Mouse (Mus musculus): Measurements from ENCODE around the gene Myrfl. TPM values are rescaled to one million over a fixed set of nuclear protein-coding genes. Genes with fewer than 3 reads are reported as not detected.
A peak's percentile ranks its signal among the peaks of the same experiment; 100 is the strongest.

Gene Myrfl
- total RNA-seq (2015; ENCODE audit: low replicate concordance) (not detected in 2 replicates), total RNA-seq (2017; ENCODE audit: low replicate concordance) (not detected in 2 replicates)

DNA sequence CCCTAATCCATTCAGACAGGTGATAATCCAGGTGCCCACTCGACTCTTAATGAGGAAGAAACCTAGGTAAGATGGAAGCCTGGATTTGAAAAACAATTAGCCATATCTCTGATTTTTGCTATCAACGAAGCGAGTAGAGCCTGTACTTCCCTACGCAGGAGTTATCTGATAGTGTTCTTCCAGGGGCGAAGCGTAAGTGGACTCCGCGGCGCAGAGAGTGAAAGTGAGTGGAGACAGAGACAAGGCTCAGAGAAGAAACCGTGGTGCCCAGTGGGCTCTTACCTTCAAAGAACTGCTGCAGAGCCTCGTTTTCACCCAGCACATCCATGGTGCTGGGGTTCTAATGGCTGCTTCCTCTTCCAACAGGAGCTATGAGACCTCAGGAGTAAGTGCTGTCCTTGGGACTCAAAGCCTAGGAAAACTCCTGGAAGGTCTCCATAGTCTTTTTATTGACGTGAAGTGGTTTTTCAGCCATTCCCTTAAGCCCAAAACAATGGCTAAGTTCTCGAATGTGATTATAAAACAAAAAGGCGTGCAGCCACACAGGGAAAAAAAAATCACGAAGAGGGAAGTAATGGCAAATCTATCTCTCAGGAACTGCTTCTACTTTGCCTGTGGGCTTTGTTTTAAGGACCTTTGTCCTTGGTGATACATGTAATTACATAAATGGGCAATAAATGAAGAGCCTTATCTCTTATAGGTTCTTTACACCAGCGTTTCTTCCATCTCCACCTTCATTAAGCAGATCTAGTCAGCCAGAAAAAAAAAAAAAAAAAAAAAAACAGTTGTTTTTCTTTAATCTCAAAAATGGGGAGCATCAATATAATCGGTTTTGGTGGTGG lies at the start of gene Myrfl:
TSS of gene Myrfl (minus strand) at position 584 of the 842 bp plus-strand sequence.
- no peak for ATAC-seq (replicated peaks; ENCODE audit: low FRiP score, poor library complexity, severe bottlenecking)

- ATAC-seq (replicated peaks; ENCODE audit: low FRiP score, poor library complexity, severe bottlenecking): no peak
These were observed 48.2 kb upstream of the Myrfl start for GRCm38 (mm10) chr10:116944940-116945339.

DNA sequence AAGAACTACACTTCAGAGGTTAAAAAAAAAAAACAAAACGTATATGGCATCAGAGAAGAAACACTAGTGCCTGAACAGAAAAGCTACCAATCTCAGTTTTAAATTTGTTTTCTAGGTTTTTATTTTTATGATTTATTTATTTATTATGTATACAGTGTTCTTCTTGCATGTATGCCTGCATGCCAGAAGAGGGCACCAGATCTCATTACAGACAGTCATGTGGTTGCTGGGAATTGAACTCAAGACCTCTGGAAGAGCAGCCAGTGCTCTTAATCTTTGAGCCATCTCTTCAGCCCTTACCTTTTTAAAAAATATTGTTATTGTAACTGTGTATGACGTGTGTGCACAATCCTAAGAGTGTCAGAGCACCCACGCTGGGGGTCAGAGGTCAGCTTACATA lies 47.4 kb upstream of the Myrfl start:
- no peak for ATAC-seq (replicated peaks; ENCODE audit: low FRiP score, poor library complexity, severe bottlenecking)

- peak; percentile 46 for ATAC-seq (replicated peaks; ENCODE audit: low FRiP score, poor library complexity, severe bottlenecking)
These were observed 46.3 kb upstream of the Myrfl start for GRCm38 (mm10) chr10:116943025-116943424.

GRCm38 (mm10) chr10:116935028-116935427 lies 38.3 kb upstream of the Myrfl start:
- no peak for ATAC-seq (replicated peaks; ENCODE audit: low FRiP score, poor library complexity, severe bottlenecking)

GRCm38 (mm10) chr10:116933794-116934193 lies 37.1 kb upstream of the Myrfl start:
- ATAC-seq (replicated peaks; ENCODE audit: low FRiP score, poor library complexity, severe bottlenecking): no peak

- no peak for ATAC-seq (replicated peaks; ENCODE audit: low FRiP score, poor library complexity, severe bottlenecking)
These were observed 35.7 kb upstream of the Myrfl start for GRCm38 (mm10) chr10:116932418-116932817.

- no peak for ATAC-seq (replicated peaks; ENCODE audit: low FRiP score, poor library complexity, severe bottlenecking)
These were observed 34.9 kb upstream of the Myrfl start for GRCm38 (mm10) chr10:116931497-116932179.

DNA sequence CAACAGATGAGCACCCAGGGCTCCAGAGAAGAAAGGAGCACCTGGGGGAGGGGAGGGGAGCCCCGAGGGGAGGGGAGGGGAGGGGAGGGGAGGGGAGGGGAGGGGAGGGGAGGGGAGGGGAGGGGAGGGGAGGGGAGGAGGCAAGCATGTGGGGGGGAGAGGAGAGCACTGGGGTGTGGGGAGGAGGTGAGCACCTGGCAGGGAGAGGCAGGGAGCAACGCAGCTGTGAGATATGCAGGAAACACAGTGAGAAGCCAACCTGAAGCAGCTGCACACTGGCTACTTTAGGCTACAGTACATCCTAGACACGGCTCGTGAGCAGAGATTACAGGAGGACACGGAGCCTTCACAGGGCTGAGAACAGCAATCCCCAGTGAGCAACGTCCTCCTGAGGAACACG lies 34.2 kb upstream of the Myrfl start:
- ATAC-seq (replicated peaks; ENCODE audit: low FRiP score, poor library complexity, severe bottlenecking): no peak

GRCm38 (mm10) chr10:116930506-116930905 lies 33.8 kb upstream of the Myrfl start:
- ATAC-seq (replicated peaks; ENCODE audit: low FRiP score, poor library complexity, severe bottlenecking): no peak

DNA sequence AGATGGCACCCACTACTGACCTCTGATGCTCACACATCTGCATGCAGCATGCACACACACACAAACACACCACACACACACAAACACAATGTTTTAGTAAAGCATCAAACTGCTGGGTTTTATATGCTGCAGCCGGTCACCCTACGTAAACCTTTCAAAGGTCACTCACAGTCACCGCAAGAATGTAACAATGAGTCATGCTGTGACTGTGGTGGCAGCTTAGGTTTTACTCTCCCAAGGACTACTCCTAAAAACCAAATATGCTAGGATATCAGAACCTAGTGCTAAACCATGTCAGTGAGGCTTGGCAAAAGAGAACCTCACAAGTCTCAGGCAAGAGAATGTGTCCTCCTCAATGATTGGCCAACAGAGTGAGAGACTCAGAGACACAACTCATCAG lies 32.1 kb upstream of the Myrfl start:
- ATAC-seq (replicated peaks; ENCODE audit: low FRiP score, poor library complexity, severe bottlenecking): no peak

DNA sequence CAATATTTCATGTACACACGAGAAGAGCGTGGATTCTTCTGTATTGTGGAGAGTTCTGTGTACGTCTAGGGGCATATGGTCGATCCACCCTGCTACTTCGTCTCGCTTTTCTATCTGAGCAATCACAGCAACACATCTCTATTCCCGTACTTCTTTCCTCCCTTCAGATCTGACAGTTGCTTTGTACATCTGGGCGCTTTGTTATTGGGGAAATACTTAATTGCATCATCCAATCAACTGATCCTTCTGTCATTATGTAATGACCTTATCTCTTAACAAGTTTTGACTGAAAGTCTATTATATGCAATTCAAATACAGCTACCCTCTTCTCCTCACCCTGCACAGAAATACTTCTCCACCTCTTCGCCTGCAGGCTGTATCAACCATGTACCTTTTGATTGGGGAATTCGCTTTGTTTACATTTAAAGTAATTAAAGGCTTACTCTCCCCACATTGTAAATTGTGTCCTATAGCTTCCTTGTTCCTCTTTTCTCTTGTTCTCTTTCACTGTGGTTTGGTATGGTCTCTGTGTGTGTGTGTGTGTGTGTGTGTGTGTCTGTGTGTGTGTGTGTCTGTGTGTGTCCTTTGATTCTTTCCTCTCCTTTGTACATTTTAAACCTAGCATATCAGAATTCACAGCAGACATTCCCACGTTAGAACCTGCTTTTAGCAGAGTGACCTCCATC lies 29.9 kb upstream of the Myrfl start:
- no peak for ATAC-seq (replicated peaks; ENCODE audit: low FRiP score, poor library complexity, severe bottlenecking)

GRCm38 (mm10) chr10:116923651-116924495 lies 27.2 kb upstream of the Myrfl start:
- ATAC-seq (replicated peaks; ENCODE audit: low FRiP score, poor library complexity, severe bottlenecking): no peak

- no peak for ATAC-seq (replicated peaks; ENCODE audit: low FRiP score, poor library complexity, severe bottlenecking)
These were observed 25.4 kb upstream of the Myrfl start for GRCm38 (mm10) chr10:116922161-116922560.

DNA sequence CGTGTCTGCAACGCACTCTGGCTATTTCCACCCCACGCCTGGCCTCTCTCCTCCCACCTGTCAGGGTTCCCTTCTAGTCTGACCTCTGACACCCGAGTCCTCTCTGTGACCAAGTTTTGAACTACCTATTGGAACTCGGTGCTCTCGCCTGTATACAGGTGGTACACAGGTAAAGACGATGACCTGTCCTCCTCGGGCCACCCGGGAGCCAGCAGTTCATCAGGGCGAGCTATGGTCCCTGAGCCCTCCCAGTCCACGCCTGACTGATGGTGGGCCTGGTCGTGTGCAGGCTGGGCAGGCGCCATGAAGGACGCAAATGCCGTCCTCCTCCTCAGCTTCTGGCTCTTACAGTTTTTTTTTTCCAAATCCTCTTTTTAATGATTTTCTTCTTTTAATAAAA lies 24.7 kb upstream of the Myrfl start:
- ATAC-seq (replicated peaks; ENCODE audit: low FRiP score, poor library complexity, severe bottlenecking): no peak

- no peak for ATAC-seq (replicated peaks; ENCODE audit: low FRiP score, poor library complexity, severe bottlenecking)
These were observed 23.9 kb upstream of the Myrfl start for GRCm38 (mm10) chr10:116920641-116921040.

- ATAC-seq (replicated peaks; ENCODE audit: low FRiP score, poor library complexity, severe bottlenecking): no peak
These were observed 22.9 kb upstream of the Myrfl start for GRCm38 (mm10) chr10:116919368-116920317.

GRCm38 (mm10) chr10:116916581-116916980 lies 19.9 kb upstream of the Myrfl start:
- no peak for ATAC-seq (replicated peaks; ENCODE audit: low FRiP score, poor library complexity, severe bottlenecking)

DNA sequence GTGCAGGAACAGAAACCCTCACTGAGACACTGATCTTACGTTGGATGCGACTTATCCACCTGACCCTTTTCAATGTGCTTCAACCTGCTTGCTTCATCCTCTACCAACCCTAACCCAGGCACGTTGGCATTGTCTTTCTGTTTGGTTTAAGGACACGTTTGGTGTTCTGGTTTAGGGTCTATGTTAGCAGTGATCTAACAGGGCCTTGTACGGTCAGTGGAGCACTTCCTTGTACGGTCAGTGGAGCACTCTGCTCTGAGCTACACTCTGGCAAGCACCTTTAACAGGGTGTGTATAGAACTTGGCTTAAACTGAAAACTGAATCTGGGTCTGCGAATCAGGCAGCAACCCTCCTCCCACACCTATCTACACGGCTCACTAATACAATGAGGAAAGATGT lies 18.6 kb upstream of the Myrfl start:
- no peak for ATAC-seq (replicated peaks; ENCODE audit: low FRiP score, poor library complexity, severe bottlenecking)

All from erythroid progenitor cell, adult 5-6 weeks (primary cell).